Mouse (Mus musculus) kidney, postnatal 10 days (tissue): ENCODE measurements around the gene Ino80b.

Source experiments
- DNase-seq: peaks from one replicate; pipeline ENCODE4 v3.0.0; 2021; ENCODE audit warnings: mixed read lengths

Gene Ino80b

GRCm38 (mm10) chr6:83138056-83138455 is 12.8 kb upstream of the Ino80b start:
- peak; percentile 69 for DNase-seq

GRCm38 (mm10) chr6:83137576-83137950 is 12.3 kb upstream of the Ino80b start:
- peak; percentile 96 for DNase-seq

GRCm38 (mm10) chr6:83136881-83137575 is 11.8 kb upstream of the Ino80b start:
- peak; percentile 86 for DNase-seq

GRCm38 (mm10) chr6:83136291-83136880 is 11.2 kb upstream of the Ino80b start:
- no peak for DNase-seq

- DNase-seq, result peak; percentile 76
Observed at GRCm38 (mm10) chr6:83135571-83136161, 10.4 kb upstream of the Ino80b start.

GRCm38 (mm10) chr6:83134951-83135513 is 9.8 kb upstream of the Ino80b start, which contains the start of gene Rtkn:
TSS of gene Rtkn (plus strand) at chr6:83135463.
- peak; percentile 31 for DNase-seq

- no peak for DNase-seq
Observed at GRCm38 (mm10) chr6:83134226-83134625, 9.0 kb upstream of the Ino80b start.

GRCm38 (mm10) chr6:83132176-83132919 is 7.1 kb upstream of the Ino80b start:
- DNase-seq, result no peak

- DNase-seq, result peak; percentile 65
Observed at GRCm38 (mm10) chr6:83131469-83132034, 6.3 kb upstream of the Ino80b start.

GRCm38 (mm10) chr6:83127419-83127818 is 2.2 kb upstream of the Ino80b start:
- DNase-seq, result no peak

GRCm38 (mm10) chr6:83124851-83125312 is 349 bp downstream of the Ino80b start:
- peak; percentile 95 for DNase-seq

- no peak for DNase-seq
Observed at GRCm38 (mm10) chr6:83122961-83123360, 2.3 kb downstream of the Ino80b start.

GRCm38 (mm10) chr6:83121863-83122710 is 3.1 kb downstream of the Ino80b start:
- DNase-seq, result peak; percentile 50

- DNase-seq, result peak; percentile 95
Observed at GRCm38 (mm10) chr6:83120930-83121862, 4.0 kb downstream of the Ino80b start, which contains the start of gene Wbp1. TSS of gene Wbp1 (minus strand) at chr6:83121559.

GRCm38 (mm10) chr6:83119734-83120051 is 5.5 kb downstream of the Ino80b start:
- peak; percentile 66 for DNase-seq

- DNase-seq, result peak; percentile 14
Observed at GRCm38 (mm10) chr6:83118825-83119733, 6.2 kb downstream of the Ino80b start.

GRCm38 (mm10) chr6:83118369-83118768 is 6.9 kb downstream of the Ino80b start:
- DNase-seq, result peak; percentile 20

GRCm38 (mm10) chr6:83117616-83118015 is 7.6 kb downstream of the Ino80b start:
- DNase-seq, result peak; percentile 21

GRCm38 (mm10) chr6:83117165-83117438 is 8.1 kb downstream of the Ino80b start:
- no peak for DNase-seq
